Mouse (Mus musculus) lung, postnatal 0 days (tissue): ENCODE results near the gene Olfr1265.

Experiments
- CTCF ChIP-seq: IDR thresholded peaks from 2 replicates; pipeline ENCODE4 v1.5.1; 2016; ENCODE audit warnings: antibody characterized with exemption, mild to moderate bottlenecking
- EP300 ChIP-seq: IDR thresholded peaks from 2 replicates; pipeline ENCODE4 v1.6.1; 2016; ENCODE audit warnings: antibody characterized with exemption, mild to moderate bottlenecking, control low read depth

DNA sequence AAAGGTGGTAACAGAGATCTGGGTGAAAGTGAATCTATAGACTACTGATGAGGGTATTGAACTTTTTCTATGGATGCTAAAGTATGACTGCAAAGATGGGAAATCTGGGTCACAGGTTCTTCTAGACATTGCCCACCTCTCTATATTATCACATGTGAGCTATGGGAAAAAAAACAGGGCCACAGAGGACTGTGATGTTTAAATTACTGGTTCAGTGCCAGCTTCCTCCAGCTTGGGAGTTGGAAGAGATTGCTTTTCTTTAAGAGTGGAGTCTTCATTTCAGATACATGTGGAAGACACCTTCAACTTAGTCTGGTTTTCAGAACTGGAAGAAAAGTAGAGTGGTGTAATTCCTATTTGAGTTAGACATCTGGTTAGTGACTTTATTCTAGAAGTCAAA, at the start of gene Olfr1265:
- TF ChIP-seq CTCF (no peak), EP300 (no peak)
